Mouse (Mus musculus) ovary, adult 2 months (tissue): Measurements from ENCODE around the gene Arl14ep. TPM values are rescaled to one million over a fixed set of nuclear protein-coding genes. Genes with fewer than 3 reads are reported as not detected.

Experiments
- polyA plus RNA-seq: library from polyadenylated mRNA; depleted of rRNA; stranded (reverse); fragments of >200 nt; gene quantifications from 2 replicates; pipeline ENCODE4 v1.2.3, GENCODE M21; 2012; rRNA removed

Arl14ep gene
- 4.2 and 6.5 TPM in 2 replicates for polyA plus RNA-seq

GRCm38 (mm10) chr2:106973959-106974639 is at the start of gene Arl14ep:
Arl14ep (minus strand) TSS chr2:106974424.

Other genes starting within 250 kb of the Arl14ep start
- gene Fshb, start 85.2 kb upstream of the Arl14ep start, polyA plus RNA-seq: not detected in 2 replicates